Mouse (Mus musculus): Measurements from ENCODE around the gene Qsox2.

The Qsox2 gene

GRCm38 (mm10) chr2:26208126-26208789, 29.1 kb downstream of the Qsox2 start, which contains the start of gene Lhx3:
Lhx3 (minus strand) TSS chr2:26208289.
- Histone ChIP-seq H3K4me3 (replicated peaks; ENCODE audit: low read length) (no peak within 1 kb of the TSS), H3K4me1 (replicated peaks; ENCODE audit: low read depth, low read length) (peaks cover 25% of the 10 kb centered on the region), H3K27me3 (ENCODE audit: insufficient read depth, low read length) (peaks cover 47% of the 10 kb centered on the region), H3K36me3 (ENCODE audit: insufficient read depth, low read length) (peaks cover 38% of the 10 kb centered on the region), H3K9me3 (ENCODE audit: low read length) (peaks cover 6% of the 10 kb centered on the region)
- TF ChIP-seq CTCF (conservative IDR thresholded peaks at IDR 0.05; ENCODE audit: low read length) (no peak), NANOG (IDR thresholded peaks at IDR 0.05; ENCODE audit: borderline replicate concordance, low read length) (no peak), POU5F1 (IDR thresholded peaks at IDR 0.05; ENCODE audit: borderline replicate concordance, low read length) (no peak)

- TF ChIP-seq NANOG (IDR thresholded peaks at IDR 0.05; ENCODE audit: borderline replicate concordance, low read length) (no peak), CTCF (conservative IDR thresholded peaks at IDR 0.05; ENCODE audit: low read length) (no peak), POU5F1 (IDR thresholded peaks at IDR 0.05; ENCODE audit: borderline replicate concordance, low read length) (no peak)
- Histone ChIP-seq H3K9me3 (ENCODE audit: low read length) (peaks cover 6% of the 10 kb centered on the region), H3K27me3 (ENCODE audit: insufficient read depth, low read length) (peaks cover 54% of the 10 kb centered on the region), H3K4me3 (replicated peaks; ENCODE audit: low read length) (no peak overlapping the region), H3K36me3 (ENCODE audit: insufficient read depth, low read length) (peaks cover 32% of the 10 kb centered on the region), H3K4me1 (replicated peaks; ENCODE audit: low read depth, low read length) (peaks cover 32% of the 10 kb centered on the region)
These were observed 29.8 kb downstream of the Qsox2 start for GRCm38 (mm10) chr2:26207559-26207958.

- peak overlapping the region; percentile 73 for H3K4me3 ChIP-seq (replicated peaks; ENCODE audit: low read length)
These were observed 31.6 kb downstream of the Qsox2 start for GRCm38 (mm10) chr2:26205761-26206160.

GRCm38 (mm10) chr2:26205126-26205525, 32.2 kb downstream of the Qsox2 start:
- TF ChIP-seq POU5F1 (IDR thresholded peaks at IDR 0.05; ENCODE audit: borderline replicate concordance, low read length) (no peak), NANOG (IDR thresholded peaks at IDR 0.05; ENCODE audit: borderline replicate concordance, low read length) (no peak), CTCF (conservative IDR thresholded peaks at IDR 0.05; ENCODE audit: low read length) (no peak)
- peaks cover 8% of the 10 kb centered on the region for H3K36me3 ChIP-seq (ENCODE audit: insufficient read depth, low read length)
- peaks cover 43% of the 10 kb centered on the region for H3K4me1 ChIP-seq (replicated peaks; ENCODE audit: low read depth, low read length)
- no peak overlapping the region for H3K4me3 ChIP-seq (replicated peaks; ENCODE audit: low read length)
- H3K9me3 ChIP-seq (ENCODE audit: low read length) = no peaks in the 10 kb centered on the region
- peaks cover 78% of the 10 kb centered on the region for H3K27me3 ChIP-seq (ENCODE audit: insufficient read depth, low read length)

More at GRCm38 (mm10) chr2:26205761-26206160, 31.6 kb downstream of the Qsox2 start:
- Histone ChIP-seq H3K9me3 (ENCODE audit: low read length) (peaks cover under 1% of the 10 kb centered on the region; the same call in 1 of the 2 replicates), H3K36me3 (ENCODE audit: insufficient read depth, low read length) (peaks cover 14% of the 10 kb centered on the region), H3K4me1 (replicated peaks; ENCODE audit: low read depth, low read length) (peaks cover 39% of the 10 kb centered on the region), H3K27me3 (ENCODE audit: insufficient read depth, low read length) (peaks cover 72% of the 10 kb centered on the region)
- TF ChIP-seq POU5F1 (IDR thresholded peaks at IDR 0.05; ENCODE audit: borderline replicate concordance, low read length) (no peak), NANOG (IDR thresholded peaks at IDR 0.05; ENCODE audit: borderline replicate concordance, low read length) (no peak), CTCF (conservative IDR thresholded peaks at IDR 0.05; ENCODE audit: low read length) (no peak)

GRCm38 (mm10) chr2:26202849-26203475, 34.4 kb downstream of the Qsox2 start:
- TF ChIP-seq CTCF (conservative IDR thresholded peaks at IDR 0.05; ENCODE audit: low read length) (no peak), POU5F1 (IDR thresholded peaks at IDR 0.05; ENCODE audit: borderline replicate concordance, low read length) (no peak), NANOG (IDR thresholded peaks at IDR 0.05; ENCODE audit: borderline replicate concordance, low read length) (no peak)
- peaks cover 58% of the 10 kb centered on the region for H3K4me1 ChIP-seq (replicated peaks; ENCODE audit: low read depth, low read length)
- no peaks in the 10 kb centered on the region for H3K36me3 ChIP-seq (ENCODE audit: insufficient read depth, low read length)
- H3K4me3 ChIP-seq (replicated peaks; ENCODE audit: low read length) = peak overlapping the region; percentile 73
- no peaks in the 10 kb centered on the region for H3K9me3 ChIP-seq (ENCODE audit: low read length)
- H3K27me3 ChIP-seq (ENCODE audit: insufficient read depth, low read length) = peaks cover 99% of the 10 kb centered on the region

- no peaks in the 10 kb centered on the region for H3K36me3 ChIP-seq (ENCODE audit: insufficient read depth, low read length)
These were observed 35.1 kb downstream of the Qsox2 start for GRCm38 (mm10) chr2:26201926-26202848.

GRCm38 (mm10) chr2:26198488-26198887, 38.8 kb downstream of the Qsox2 start:
- H3K36me3 ChIP-seq (ENCODE audit: insufficient read depth, low read length) = no peaks in the 10 kb centered on the region
- peaks cover 81% of the 10 kb centered on the region for H3K27me3 ChIP-seq (ENCODE audit: insufficient read depth, low read length)
- H3K4me3 ChIP-seq (replicated peaks; ENCODE audit: low read length) = peak overlapping the region; percentile 2; the same call in 1 of the 2 replicates
- no peaks in the 10 kb centered on the region for H3K9me3 ChIP-seq (ENCODE audit: low read length)
- H3K4me1 ChIP-seq (replicated peaks; ENCODE audit: low read depth, low read length) = peaks cover 78% of the 10 kb centered on the region
- TF ChIP-seq CTCF (conservative IDR thresholded peaks at IDR 0.05; ENCODE audit: low read length) = no peak
- TF ChIP-seq POU5F1 (IDR thresholded peaks at IDR 0.05; ENCODE audit: borderline replicate concordance, low read length) = no peak
- TF ChIP-seq NANOG (IDR thresholded peaks at IDR 0.05; ENCODE audit: borderline replicate concordance, low read length) = no peak

More at GRCm38 (mm10) chr2:26201926-26202848, 35.1 kb downstream of the Qsox2 start:
- TF ChIP-seq CTCF (conservative IDR thresholded peaks at IDR 0.05; ENCODE audit: low read length) (no peak), NANOG (IDR thresholded peaks at IDR 0.05; ENCODE audit: borderline replicate concordance, low read length) (no peak), POU5F1 (IDR thresholded peaks at IDR 0.05; ENCODE audit: borderline replicate concordance, low read length) (no peak)
- Histone ChIP-seq H3K4me3 (replicated peaks; ENCODE audit: low read length) (peak overlapping the region; percentile 73), H3K9me3 (ENCODE audit: low read length) (no peaks in the 10 kb centered on the region), H3K4me1 (replicated peaks; ENCODE audit: low read depth, low read length) (peaks cover 59% of the 10 kb centered on the region), H3K27me3 (ENCODE audit: insufficient read depth, low read length) (peaks cover 99% of the 10 kb centered on the region)

Data from E14TG2a.4 (cell line).